Mouse (Mus musculus): Measurements from ENCODE around the gene Hpcal1. TPM values are rescaled to one million over a fixed set of nuclear protein-coding genes. Genes with fewer than 3 reads are reported as not detected.

Gene Hpcal1
- polyA plus RNA-seq, 1 experiment from 2014 or later = 62.0 TPM

DNA sequence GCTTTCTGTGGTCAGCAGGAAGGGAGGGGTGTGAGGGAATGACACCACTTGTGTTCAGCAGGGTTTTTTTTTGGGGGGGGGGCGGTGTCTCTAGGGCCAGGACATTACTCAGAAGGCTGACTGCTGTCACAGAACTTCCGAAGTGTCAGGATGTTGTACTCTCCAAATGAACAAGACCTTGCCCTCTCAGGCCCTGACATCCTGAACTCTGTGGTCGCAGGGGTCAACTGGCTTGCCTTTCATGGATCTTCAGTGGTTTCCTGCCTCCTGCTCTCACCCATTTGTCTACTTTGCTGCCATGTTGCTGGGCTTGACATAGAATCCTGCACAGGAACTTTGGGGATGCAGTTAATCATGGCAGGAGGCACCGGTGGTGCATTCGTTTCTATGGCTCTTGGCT lies 32.1 kb upstream of the Hpcal1 start:
- Histone ChIP-seq H3K4me1 (ENCODE audit: insufficient read depth, low read length) (peaks cover 3% of the 10 kb centered on the region; the same call in 1 of the 2 replicates), H3K9ac (replicated peaks; ENCODE audit: low read length) (no peak overlapping the region), H3K27me3 (ENCODE audit: insufficient read depth, low read length) (no peaks in the 10 kb centered on the region), H3K27ac (ENCODE audit: low read length) (no peak overlapping the region), H3K4me2 (replicated peaks; ENCODE audit: low read depth, low read length) (no peak overlapping the region), H3K36me3 (ENCODE audit: insufficient read depth, low read length) (no peaks in the 10 kb centered on the region), H3K9me3 (ENCODE audit: low read length) (peaks cover 16% of the 10 kb centered on the region; the same call in 1 of the 2 replicates), H3K4me3 (ENCODE audit: low read length) (no peak overlapping the region)
- ATAC-seq (ENCODE audit: low FRiP score, low TSS enrichment) = no peak
- 29% methylated on average over 5 of the region's 5 CpGs for WGBS

DNA sequence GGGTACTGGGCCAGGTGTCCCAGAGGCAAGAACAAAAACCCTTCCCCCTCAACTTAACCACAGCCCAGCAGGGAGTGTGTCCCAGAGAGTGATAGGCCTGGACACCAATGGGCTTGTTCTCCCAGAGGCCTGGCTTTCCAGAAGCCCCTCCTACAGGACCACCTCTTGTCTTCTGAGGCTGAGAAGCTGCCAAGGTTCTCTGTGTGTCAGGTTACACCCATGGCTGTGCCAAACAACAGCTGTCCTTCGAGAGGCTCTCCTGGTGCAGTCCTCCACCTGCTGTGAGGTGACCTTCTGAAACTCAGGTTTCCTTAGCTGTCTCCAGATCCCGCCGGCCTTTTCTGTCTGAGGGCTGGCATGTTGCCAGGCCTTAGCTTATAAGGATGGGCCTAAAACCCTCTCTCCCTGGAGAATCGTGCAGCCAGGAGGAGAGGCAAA lies 29.2 kb upstream of the Hpcal1 start:
- 2% methylated on average over 4 of the region's 4 CpGs for WGBS
- Histone ChIP-seq H3K27me3 (ENCODE audit: insufficient read depth, low read length) (no peaks in the 10 kb centered on the region), H3K36me3 (ENCODE audit: insufficient read depth, low read length) (no peaks in the 10 kb centered on the region), H3K9me3 (ENCODE audit: low read length) (peaks cover 3% of the 10 kb centered on the region; the same call in 1 of the 2 replicates), H3K4me3 (ENCODE audit: low read length) (no peak overlapping the region), H3K9ac (replicated peaks; ENCODE audit: low read length) (no peak overlapping the region), H3K27ac (ENCODE audit: low read length) (peak overlapping the region; percentile 54), H3K4me2 (replicated peaks; ENCODE audit: low read depth, low read length) (0 out of 2 replicates have a peak overlapping the region, but pooled peaks have one; percentile 8), H3K4me1 (ENCODE audit: insufficient read depth, low read length) (peaks cover 9% of the 10 kb centered on the region; the same call in 1 of the 2 replicates)
- ATAC-seq (ENCODE audit: low FRiP score, low TSS enrichment) = peak; percentile 56

DNA sequence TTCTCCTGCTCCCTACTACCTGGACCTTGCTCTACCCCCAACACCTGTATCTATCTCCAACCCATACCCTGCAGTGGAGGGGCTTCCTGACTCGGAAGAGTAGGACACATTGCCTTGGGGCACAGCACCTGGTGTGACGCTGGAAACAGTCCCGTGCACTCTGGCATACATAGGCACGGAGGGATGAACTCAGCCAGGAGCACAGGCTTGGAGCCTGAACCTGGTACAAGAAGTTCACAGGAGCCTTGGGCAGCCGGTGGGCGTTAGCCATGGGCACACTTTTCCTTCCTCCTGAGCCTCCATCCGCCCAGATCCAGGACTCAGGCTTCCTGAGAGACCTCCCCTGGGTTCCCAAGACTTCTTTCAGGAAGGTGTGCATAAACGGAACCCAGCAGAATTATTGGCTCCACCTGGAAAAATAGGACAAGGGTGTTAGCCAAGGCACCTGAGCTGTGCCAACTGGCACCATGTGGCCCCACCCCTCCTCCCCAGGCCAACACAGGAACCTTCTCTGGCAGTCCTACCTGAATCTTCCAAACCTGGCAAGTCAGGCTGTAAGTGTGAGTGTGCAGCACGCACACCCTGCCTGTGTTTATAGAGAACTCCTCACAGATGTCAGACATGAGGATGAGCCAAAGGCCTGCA lies 26.5 kb upstream of the Hpcal1 start:
- no peak for ATAC-seq (ENCODE audit: low FRiP score, low TSS enrichment)
- Histone ChIP-seq H3K4me2 (replicated peaks; ENCODE audit: low read depth, low read length) (no peak overlapping the region), H3K4me1 (ENCODE audit: insufficient read depth, low read length) (peaks cover 9% of the 10 kb centered on the region; the same call in 1 of the 2 replicates), H3K4me3 (ENCODE audit: low read length) (no peak overlapping the region), H3K9ac (replicated peaks; ENCODE audit: low read length) (no peak overlapping the region), H3K9me3 (ENCODE audit: low read length) (no peaks in the 10 kb centered on the region), H3K36me3 (ENCODE audit: insufficient read depth, low read length) (no peaks in the 10 kb centered on the region), H3K27ac (ENCODE audit: low read length) (no peak overlapping the region), H3K27me3 (ENCODE audit: insufficient read depth, low read length) (no peaks in the 10 kb centered on the region)
- WGBS = 78% methylated on average over 9 of the region's 9 CpGs

DNA sequence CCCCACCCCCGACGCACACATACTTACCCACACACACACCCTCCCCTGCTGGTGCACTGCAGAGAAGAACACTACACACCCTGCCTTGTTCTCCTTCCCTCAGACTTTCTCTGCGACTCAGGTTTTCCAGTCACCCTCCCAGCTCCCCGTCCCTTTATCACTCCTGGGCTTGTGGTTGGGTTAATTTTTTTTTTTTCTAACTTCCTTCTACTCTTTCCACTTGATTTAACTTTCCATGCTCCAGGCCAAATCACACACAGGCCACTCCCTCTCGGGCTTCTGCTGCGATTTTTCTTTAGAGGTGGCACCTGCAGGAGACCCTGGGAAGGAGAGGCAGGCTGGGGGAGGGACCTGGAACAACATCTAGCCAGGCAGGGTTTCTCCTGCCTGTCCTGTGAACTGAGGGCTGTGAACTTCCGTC lies 24.7 kb upstream of the Hpcal1 start:
- H3K27ac ChIP-seq (ENCODE audit: low read length) = peak overlapping the region; percentile 87

DNA sequence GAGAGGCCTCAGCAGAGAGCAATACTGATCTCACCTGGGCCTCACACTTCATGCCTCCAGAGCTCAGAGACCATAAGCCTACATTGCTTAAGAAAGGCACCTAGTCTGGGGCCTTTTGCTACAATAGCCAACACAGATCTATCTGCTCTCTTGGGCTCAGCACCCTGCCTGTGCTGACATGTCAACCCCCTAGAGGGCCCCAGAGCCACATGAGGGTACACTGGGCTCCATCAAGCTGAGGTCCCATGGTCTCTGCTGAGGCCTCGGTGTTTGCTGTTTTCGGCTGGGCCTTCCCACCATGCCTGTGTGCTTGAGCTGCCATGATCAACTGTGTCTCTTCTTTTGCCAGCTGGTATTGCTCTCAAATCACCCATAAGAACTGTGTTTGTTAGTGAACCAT lies 24.0 kb upstream of the Hpcal1 start:
- Histone ChIP-seq H3K9ac (replicated peaks; ENCODE audit: low read length) (no peak overlapping the region), H3K4me1 (ENCODE audit: insufficient read depth, low read length) (peaks cover 7% of the 10 kb centered on the region; the same call in 1 of the 2 replicates), H3K27me3 (ENCODE audit: insufficient read depth, low read length) (no peaks in the 10 kb centered on the region), H3K9me3 (ENCODE audit: low read length) (no peaks in the 10 kb centered on the region), H3K27ac (ENCODE audit: low read length) (peak overlapping the region; percentile 59), H3K4me3 (ENCODE audit: low read length) (no peak overlapping the region), H3K36me3 (ENCODE audit: insufficient read depth, low read length) (no peaks in the 10 kb centered on the region), H3K4me2 (replicated peaks; ENCODE audit: low read depth, low read length) (no peak overlapping the region)
- WGBS = 76% methylated on average over 2 of the region's 2 CpGs
- ATAC-seq (ENCODE audit: low FRiP score, low TSS enrichment) = peak; percentile 46

More for the DNA sequence above, 24.7 kb upstream of the Hpcal1 start:
- WGBS = 36% methylated on average over 7 of the region's 7 CpGs
- H3K4me1 ChIP-seq (ENCODE audit: insufficient read depth, low read length) = peaks cover 9% of the 10 kb centered on the region; the same call in 1 of the 2 replicates
- H3K27me3 ChIP-seq (ENCODE audit: insufficient read depth, low read length) = no peaks in the 10 kb centered on the region
- ATAC-seq (ENCODE audit: low FRiP score, low TSS enrichment) = peak; percentile 81
- H3K9ac ChIP-seq (replicated peaks; ENCODE audit: low read length) = no peak overlapping the region
- H3K4me2 ChIP-seq (replicated peaks; ENCODE audit: low read depth, low read length) = no peak overlapping the region
- H3K9me3 ChIP-seq (ENCODE audit: low read length) = no peaks in the 10 kb centered on the region
- H3K4me3 ChIP-seq (ENCODE audit: low read length) = no peak overlapping the region
- no peaks in the 10 kb centered on the region for H3K36me3 ChIP-seq (ENCODE audit: insufficient read depth, low read length)

DNA sequence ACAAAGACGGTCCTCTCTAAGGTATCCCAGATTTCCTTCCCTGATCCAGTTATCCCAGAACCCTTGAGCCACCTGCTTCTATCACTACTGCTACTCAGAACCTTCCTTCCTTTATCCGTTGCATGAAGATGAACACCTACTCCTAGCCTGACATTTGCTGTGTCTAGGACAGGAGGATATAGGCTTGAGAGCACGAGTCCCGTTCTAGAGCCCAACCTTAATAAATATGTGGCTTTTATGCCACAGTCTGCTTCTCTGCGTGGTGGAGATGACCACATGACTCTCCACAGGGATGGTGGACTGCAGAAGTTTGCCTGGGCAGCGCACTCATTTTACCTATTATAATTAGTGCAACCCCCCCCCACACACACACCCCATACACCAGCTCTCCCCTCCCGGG lies 16.9 kb upstream of the Hpcal1 start:
- peak; percentile 27; the same call in 1 of the 2 replicates for ATAC-seq (ENCODE audit: low FRiP score, low TSS enrichment)
- Histone ChIP-seq H3K27me3 (ENCODE audit: insufficient read depth, low read length) (no peaks in the 10 kb centered on the region), H3K9me3 (ENCODE audit: low read length) (no peaks in the 10 kb centered on the region), H3K4me1 (ENCODE audit: insufficient read depth, low read length) (no peaks in the 10 kb centered on the region), H3K9ac (replicated peaks; ENCODE audit: low read length) (no peak overlapping the region), H3K27ac (ENCODE audit: low read length) (no peak overlapping the region), H3K4me3 (ENCODE audit: low read length) (no peak overlapping the region), H3K4me2 (replicated peaks; ENCODE audit: low read depth, low read length) (no peak overlapping the region), H3K36me3 (ENCODE audit: insufficient read depth, low read length) (no peaks in the 10 kb centered on the region)
- 53% methylated on average over 7 of the region's 7 CpGs for WGBS

DNA sequence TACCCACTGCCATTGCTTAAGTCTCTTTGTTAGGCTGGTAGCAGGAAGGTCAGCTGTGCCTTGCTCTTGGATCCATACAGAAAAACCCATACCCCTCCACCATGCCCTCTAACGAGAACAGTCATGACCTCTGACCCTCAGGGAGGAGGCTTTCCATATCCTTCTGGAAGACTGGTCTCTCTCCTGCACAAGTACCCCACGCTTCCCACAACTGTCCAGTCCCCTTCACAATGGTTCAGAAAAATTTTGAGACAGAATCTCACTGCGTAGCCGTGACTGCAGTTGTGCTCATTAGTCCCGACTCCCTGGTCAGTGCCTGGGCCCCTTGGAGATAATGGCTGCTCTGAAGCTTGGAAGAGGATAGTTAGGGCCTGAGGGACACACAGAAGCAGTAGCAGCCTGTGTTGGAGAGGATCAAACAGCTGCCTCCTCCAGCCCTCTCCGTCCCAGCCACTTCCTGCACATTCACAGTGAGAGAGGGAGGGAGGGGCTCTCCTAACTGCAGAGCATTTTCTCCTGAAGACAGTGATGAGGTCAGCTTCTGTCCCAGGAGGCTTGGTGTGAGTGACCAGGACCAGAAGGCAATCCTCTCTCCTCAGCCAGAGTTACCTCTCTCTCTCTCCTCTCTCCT lies 16.4 kb upstream of the Hpcal1 start:
- Histone ChIP-seq H3K4me2 (replicated peaks; ENCODE audit: low read depth, low read length) (no peak overlapping the region), H3K9ac (replicated peaks; ENCODE audit: low read length) (no peak overlapping the region), H3K4me1 (ENCODE audit: insufficient read depth, low read length) (no peaks in the 10 kb centered on the region), H3K27me3 (ENCODE audit: insufficient read depth, low read length) (no peaks in the 10 kb centered on the region), H3K9me3 (ENCODE audit: low read length) (no peaks in the 10 kb centered on the region), H3K4me3 (ENCODE audit: low read length) (no peak overlapping the region), H3K36me3 (ENCODE audit: insufficient read depth, low read length) (no peaks in the 10 kb centered on the region), H3K27ac (ENCODE audit: low read length) (0 out of 2 replicates have a peak overlapping the region, but pooled peaks have one; percentile 14)
- peak; percentile 4; the same call in 1 of the 2 replicates for ATAC-seq (ENCODE audit: low FRiP score, low TSS enrichment)
- WGBS = 44% methylated on average over 6 of the region's 6 CpGs

DNA sequence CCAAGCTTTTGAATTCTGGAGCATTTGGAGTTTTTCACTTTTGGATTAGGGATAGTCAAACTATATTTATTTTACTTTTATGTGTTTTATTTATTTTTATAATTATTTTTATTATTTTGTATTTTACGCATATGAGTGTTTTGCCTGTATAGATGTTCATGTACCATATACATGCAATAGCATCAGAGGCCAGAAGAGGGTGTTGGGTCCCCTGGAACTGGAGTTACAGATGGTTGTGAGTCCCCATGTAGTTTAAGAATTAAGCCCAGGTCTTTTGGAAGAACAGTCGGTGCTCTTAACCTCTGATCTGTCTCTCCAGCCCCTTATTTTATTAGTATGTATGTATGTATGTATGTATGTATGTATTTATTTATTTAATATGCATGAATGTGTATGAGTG lies 12.9 kb upstream of the Hpcal1 start:
- H3K27me3 ChIP-seq (ENCODE audit: insufficient read depth, low read length) = no peaks in the 10 kb centered on the region
- no peak overlapping the region for H3K9ac ChIP-seq (replicated peaks; ENCODE audit: low read length)
- no peaks in the 10 kb centered on the region for H3K9me3 ChIP-seq (ENCODE audit: low read length)
- H3K4me2 ChIP-seq (replicated peaks; ENCODE audit: low read depth, low read length) = no peak overlapping the region
- no peak overlapping the region for H3K27ac ChIP-seq (ENCODE audit: low read length)
- H3K36me3 ChIP-seq (ENCODE audit: insufficient read depth, low read length) = no peaks in the 10 kb centered on the region
- 85% methylated on average over 2 of the region's 2 CpGs for WGBS
- H3K4me1 ChIP-seq (ENCODE audit: insufficient read depth, low read length) = no peaks in the 10 kb centered on the region
- no peak for ATAC-seq (ENCODE audit: low FRiP score, low TSS enrichment)
- no peak overlapping the region for H3K4me3 ChIP-seq (ENCODE audit: low read length)

DNA sequence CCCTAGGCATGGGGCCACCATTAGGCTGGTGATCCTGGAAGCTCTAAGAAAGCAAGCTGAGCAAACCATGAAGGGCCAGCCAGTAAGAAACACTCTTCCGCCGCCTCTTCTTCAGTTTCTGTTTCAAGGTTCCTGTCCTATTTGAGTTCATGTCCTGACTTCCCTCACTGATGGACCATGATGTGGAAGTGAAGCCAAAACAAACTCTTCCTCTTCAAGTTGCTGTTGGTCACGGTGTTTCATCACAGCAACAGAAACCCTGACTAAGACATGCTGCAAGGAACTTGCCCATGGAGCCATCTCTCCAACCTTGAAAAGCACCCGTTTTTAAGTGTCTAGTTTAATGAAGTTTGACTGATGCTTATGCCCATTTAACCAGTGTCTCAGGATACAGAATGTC lies 11.1 kb upstream of the Hpcal1 start:
- Histone ChIP-seq H3K27ac (ENCODE audit: low read length) (no peak overlapping the region), H3K9ac (replicated peaks; ENCODE audit: low read length) (no peak overlapping the region), H3K4me1 (ENCODE audit: insufficient read depth, low read length) (no peaks in the 10 kb centered on the region), H3K9me3 (ENCODE audit: low read length) (no peaks in the 10 kb centered on the region), H3K27me3 (ENCODE audit: insufficient read depth, low read length) (no peaks in the 10 kb centered on the region), H3K4me2 (replicated peaks; ENCODE audit: low read depth, low read length) (no peak overlapping the region), H3K4me3 (ENCODE audit: low read length) (no peak overlapping the region), H3K36me3 (ENCODE audit: insufficient read depth, low read length) (no peaks in the 10 kb centered on the region)
- no peak for ATAC-seq (ENCODE audit: low FRiP score, low TSS enrichment)
- 85% methylated on average over 4 of the region's 4 CpGs for WGBS

DNA sequence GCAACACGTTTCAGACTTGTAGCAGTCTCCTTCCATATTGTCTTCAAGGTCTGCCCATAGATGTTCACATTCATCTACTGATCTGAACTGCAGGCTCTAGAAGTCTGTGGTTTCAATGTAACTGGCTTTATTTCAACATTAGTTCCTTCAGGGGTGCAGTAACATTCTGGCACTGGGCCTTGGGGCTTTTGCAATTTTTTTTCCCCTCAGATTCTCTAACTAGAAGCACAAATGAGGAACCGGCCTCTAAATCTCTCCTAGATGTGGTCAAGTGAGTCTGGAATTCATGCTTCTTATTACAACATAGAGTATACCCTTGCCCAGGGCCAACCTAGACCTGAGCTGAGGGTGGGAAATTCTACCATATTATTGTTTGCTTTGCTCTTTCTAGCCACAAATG lies 8.5 kb upstream of the Hpcal1 start:
- H3K9me3 ChIP-seq (ENCODE audit: low read length) = no peaks in the 10 kb centered on the region
- no peak for ATAC-seq (ENCODE audit: low FRiP score, low TSS enrichment)
- 84% methylated on average over 2 of the region's 2 CpGs for WGBS

More for the DNA sequence above, 8.5 kb upstream of the Hpcal1 start:
- Histone ChIP-seq H3K27me3 (ENCODE audit: insufficient read depth, low read length) (no peaks in the 10 kb centered on the region), H3K27ac (ENCODE audit: low read length) (no peak overlapping the region), H3K36me3 (ENCODE audit: insufficient read depth, low read length) (no peaks in the 10 kb centered on the region), H3K4me1 (ENCODE audit: insufficient read depth, low read length) (no peaks in the 10 kb centered on the region), H3K4me3 (ENCODE audit: low read length) (no peak overlapping the region), H3K4me2 (replicated peaks; ENCODE audit: low read depth, low read length) (no peak overlapping the region), H3K9ac (replicated peaks; ENCODE audit: low read length) (no peak overlapping the region)
